Mouse (Mus musculus) lung, postnatal 25 days (tissue): ENCODE results near the gene Ypel4.
A peak's percentile ranks its signal among the peaks of the same experiment; 100 is the strongest.

Source experiments
- DNase-seq: peaks from one replicate; pipeline ENCODE4 v3.0.0; 2022; ENCODE audit warnings: low spot score

The Ypel4 gene

DNA sequence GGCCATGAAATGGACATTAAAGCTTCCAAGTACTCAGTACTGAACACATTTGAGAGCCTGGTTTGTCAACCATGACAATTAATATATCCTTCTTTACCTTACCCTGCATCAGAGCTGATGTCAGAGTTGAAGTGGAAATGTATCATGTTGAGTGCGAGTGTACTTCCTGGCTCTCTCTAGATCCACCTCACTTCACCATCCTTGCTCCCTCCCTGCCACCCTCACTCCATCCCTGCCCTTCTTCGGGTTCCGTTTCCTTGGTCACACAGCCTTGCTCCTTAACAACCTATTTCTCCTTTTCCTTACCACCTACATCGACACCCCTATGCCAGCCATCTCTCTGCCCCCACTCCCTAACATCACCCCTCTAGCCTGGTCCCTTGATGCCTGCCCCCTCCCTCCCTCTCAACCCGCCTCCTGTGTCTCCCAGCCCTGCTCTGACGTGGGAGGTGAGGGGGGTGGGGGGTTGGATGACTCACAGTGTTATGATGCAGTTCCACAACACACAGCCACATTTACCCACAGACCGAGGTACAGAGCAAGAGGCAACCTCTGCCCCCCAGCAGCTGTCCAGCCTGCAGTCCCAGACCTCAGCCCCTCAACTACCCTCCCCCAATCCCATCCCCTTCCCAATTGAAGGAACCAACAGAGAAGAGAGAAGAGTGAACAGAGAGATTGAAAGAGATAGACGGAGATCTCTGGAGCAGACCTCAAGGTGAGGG is at the start of gene Ypel4:
Ypel4 (plus strand) TSS at position 480 of the 722 bp plus-strand sequence.
- no peak for DNase-seq

DNA sequence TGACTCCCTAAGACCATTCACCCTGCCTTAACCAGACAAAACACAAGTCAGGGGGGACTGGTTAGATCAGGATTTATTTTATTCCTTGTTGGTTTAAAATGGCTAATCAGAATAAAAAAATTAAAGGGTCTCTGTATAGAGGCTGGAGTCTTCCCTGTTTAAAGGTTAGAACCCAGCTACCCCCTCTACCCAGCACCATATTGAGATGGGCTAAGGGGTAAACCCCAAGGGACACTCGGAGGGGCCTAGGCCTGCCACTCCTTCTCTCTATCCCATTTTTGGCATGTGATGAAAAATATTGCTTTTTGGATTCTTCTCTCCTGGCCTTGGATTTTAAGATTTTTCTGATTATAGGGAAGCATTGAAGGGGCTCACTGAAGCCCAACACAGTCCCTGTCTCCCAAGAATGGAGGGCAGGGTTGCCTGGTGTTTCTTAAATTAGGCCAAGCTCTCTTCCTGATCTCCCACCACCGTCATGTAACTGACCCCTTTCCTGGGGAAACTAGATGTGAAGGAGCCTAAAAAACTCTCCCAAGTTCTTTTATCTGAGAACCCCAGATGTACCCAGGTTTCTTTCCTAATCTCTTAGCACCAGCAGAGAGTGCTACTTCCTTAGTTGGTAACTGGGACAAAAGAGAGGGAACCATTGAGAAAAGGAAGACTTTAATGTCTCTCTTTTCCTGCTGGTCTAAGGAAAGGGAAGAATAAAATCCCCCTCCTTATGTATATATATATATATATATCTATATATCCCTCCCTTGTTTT is 45.6 kb upstream of the Ypel4 start:
- DNase-seq, result no peak

DNA sequence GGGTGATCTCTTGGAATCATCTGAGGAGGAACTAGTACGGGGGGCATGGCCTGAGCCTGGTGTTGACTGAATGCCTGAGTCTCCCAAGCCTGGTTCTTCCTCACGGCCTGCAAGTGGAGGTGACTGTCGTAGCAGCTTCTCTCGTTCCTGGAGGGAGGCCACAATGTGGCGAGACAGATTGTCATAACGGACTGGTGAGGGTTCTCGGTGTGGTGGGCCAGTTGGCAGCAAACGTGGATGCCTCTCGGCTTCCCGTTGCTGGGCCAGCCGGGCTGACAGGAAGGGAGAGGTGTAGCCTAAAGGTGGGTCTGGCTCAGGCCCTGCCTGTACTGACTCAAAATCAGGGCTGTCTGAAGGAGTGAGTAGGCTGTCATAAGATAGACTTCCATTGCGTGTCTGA is 43.8 kb upstream of the Ypel4 start:
- no peak for DNase-seq

DNA sequence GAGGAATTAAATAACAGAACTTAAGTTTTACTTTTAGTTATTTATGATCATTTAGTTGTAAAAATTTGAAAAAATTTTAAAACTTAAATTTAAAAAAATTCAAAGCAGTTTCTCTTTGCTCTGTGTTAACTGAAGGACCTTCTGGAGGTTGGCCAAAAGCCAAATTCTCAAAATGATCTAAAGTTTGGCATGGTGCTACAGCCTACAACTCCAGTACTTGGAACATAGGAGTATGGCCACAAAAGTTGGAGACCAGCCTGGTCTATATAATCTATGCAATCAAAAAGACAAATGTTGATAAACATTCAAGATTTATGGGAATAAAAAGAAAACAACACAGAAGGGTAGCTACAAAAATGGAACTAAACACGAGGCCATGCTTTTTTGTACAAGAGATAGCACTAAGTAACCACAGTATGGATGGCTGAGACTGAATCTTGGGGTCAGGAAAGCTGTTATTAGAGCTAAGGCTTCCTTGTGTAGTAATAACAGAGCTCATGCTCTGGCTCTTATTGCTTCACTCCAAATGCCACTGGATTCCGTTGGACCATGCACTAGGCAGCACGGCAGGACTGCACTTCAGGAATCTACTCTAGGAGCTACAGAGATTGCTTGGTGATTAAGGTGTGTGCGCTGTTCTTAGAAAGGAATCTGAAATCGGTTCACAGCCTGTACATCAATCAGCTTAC is 38.7 kb upstream of the Ypel4 start:
- no peak for DNase-seq

DNA sequence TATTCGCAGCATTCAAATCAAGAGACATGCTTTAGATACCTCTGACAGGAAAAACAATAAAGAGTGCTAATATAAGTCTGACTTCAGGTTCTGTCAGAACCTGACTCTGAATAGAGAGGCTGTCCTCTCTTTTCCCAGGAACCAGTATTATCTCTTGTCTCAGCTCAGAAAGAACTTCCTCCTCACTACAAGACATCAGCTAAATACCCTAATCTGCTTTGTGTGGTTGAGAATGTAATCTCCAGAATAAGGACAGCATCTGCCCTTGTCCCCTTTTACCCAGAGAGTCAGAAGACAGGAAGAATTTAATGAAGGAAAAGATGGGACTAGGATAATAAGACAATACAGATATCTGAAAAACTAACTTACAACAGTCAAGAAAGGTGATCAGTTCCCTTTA is 30.4 kb upstream of the Ypel4 start:
- no peak for DNase-seq

DNA sequence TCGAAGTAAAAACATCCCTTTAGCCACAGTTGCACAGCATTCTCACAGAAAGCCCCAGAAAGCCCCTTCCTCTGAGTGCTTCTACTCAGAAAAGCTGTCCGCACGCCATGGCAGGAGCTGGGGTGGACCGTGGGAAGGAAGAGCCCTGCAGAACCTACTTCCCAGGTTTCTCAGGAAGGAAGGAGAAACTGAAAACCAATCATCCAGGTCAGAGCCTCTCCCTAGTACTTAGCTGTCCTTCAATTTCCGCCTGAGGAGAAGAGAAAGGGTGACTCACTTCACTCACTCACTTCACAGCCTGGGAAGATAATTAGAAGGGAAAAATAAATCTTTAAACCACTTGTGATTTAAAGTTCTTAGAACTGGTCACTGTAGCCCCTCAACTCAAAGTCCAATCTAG is 29.5 kb upstream of the Ypel4 start:
- no peak for DNase-seq

DNA sequence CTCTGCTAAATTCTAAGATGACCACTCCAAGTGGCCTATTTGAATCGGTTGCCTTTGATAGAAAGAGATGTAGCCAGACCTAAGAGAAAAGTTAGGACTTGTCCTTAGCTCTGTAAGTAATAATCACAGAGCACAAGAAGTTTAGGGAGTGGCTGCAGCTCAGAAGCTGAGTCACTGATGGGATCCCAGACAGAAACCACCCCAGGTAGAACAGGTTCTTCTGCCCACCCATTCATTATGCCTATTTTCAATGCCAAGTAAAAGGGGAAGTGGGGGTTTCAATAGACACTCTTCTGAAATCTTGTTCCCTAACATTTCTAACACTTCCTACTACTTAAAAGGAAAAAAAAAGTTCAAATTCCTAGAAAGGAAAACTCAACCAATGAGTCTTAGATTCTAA is 28.6 kb upstream of the Ypel4 start:
- no peak for DNase-seq

DNA sequence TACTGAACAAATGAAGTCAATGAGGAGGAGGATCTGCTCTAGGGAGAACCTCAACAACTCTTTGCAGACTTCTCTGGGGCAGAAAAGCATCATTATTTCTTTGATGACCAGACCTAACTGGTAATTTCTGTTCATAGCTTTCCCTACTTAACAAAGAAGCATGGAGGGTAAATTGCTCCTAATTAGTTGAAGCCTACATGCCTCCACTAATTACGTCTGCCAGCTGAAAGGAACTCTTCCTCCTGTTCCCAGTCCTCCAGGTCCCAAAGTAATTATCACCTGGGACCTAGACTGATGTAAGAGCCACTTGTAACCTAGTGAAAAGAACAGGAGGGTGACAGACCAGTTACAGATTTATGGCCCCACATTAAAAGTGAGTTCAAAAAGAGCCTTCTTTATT is 26.3 kb upstream of the Ypel4 start:
- DNase-seq, result no peak

DNA sequence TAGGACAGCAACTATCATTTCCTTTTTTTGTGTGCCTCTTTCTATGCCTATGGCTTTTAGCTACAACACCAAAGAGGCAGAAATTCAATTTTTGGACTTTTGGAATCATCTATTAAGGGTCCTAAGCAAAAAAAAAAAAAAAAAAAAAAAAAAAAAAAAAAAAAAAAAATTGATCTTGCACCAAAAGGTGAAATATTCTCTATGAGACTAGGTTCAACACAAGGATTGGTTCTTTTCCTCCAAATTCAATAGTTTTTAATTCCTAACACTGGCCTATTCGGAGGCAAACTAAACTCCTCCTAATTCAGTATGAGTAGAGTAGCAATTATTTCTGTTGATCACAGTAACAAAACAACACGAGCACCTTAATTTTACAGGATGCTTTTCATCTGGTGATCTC is 22.0 kb upstream of the Ypel4 start:
- DNase-seq, result no peak

DNA sequence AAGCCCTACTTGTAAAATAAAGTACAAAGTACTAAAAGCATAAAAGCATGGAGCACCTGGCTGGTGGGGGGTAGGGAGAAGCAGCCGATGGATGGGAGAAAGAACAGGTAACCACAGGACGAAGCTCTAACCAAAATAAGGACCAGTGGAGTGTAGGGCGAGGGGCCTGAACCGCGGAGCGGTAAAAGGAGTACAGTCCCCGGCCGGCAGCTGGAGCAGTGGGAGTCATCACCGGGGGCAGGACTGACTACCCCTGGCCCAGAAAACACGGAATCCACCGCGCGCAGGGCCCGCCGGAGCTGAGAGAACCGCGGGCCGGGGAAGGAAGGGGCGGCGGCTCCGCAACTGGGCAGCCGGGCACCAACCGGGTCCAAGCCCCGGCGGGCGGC is 19.4 kb upstream of the Ypel4 start:
- DNase-seq, result no peak

DNA sequence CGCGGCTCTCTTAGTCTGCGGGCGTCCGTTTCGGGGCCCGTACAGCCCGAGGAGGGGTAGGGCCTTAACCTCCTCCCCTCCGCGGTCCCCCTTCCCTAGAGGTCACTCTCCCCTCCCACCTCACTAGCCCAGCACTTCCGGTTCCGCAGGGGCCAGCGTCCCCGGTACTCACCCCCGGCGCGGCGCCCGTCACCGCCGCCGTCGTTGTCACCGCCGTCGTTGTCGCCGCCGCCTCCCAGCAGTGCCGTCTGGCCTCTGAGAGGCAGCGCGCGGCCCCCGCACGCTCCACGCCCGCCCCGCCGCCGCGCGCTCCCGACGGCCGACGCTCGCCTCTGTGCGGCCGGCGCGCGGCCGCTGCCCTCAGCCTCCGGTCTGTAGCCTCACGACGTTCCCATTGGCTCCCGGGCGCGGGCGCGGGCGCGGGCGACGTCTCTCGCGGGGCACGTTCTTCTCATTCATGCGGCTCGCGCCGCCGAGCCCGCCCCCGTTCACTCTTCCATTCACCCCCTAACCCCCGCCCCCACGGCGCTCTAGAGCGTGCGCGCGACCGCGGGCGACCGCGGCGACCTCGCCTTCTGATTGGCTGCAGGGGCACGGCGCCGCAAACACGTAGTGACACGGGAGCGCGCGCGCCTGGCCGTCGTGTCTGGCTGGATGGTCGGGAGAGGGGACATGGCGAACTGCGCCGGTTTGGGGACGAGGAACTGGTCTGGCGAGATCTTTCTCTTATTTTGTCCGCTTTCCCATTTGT is 18.9 kb upstream of the Ypel4 start, which contains the start of gene Zdhhc5:
Zdhhc5 (minus strand) TSS at position 370 of the 751 bp plus-strand sequence.
- peak; percentile 98 for DNase-seq

DNA sequence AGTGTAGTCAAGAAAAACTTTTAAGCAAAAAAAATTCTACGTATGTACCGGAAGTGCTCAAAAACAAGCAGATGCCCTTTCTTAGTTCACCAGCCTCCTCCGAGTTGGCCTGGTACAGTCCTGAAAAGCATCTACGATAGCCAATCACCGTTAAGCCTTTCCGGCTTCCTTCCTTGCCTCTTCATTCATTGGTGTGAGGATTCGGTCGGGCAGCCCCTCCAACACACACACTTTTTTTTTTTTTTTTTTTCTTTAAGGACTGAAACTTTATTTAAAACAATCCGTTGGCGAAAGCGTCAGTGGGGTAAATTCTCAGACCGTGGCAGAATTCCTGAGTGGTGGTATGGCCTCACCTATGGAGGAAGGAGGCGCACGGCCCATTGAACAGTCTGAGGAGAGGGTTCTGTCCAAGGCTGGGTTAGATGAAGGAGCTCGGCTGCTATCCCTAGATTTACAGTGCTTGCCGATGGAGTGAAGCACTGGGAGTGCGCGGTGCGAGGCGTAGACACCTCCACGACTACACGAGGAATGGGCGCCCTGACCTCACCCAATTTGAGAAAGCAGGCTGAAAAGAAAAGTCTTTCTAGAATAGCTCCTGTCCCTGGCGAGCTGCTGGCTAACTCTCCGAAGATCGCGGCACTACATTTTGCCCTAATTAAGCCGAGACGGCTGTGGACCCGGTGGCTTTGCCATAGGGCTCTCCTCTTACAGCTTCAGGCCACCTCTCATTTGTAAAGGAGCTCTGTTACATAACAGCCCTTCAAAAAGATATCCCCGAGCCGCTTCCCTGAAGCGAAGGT is 18.1 kb upstream of the Ypel4 start:
- peak; percentile 96 for DNase-seq

DNA sequence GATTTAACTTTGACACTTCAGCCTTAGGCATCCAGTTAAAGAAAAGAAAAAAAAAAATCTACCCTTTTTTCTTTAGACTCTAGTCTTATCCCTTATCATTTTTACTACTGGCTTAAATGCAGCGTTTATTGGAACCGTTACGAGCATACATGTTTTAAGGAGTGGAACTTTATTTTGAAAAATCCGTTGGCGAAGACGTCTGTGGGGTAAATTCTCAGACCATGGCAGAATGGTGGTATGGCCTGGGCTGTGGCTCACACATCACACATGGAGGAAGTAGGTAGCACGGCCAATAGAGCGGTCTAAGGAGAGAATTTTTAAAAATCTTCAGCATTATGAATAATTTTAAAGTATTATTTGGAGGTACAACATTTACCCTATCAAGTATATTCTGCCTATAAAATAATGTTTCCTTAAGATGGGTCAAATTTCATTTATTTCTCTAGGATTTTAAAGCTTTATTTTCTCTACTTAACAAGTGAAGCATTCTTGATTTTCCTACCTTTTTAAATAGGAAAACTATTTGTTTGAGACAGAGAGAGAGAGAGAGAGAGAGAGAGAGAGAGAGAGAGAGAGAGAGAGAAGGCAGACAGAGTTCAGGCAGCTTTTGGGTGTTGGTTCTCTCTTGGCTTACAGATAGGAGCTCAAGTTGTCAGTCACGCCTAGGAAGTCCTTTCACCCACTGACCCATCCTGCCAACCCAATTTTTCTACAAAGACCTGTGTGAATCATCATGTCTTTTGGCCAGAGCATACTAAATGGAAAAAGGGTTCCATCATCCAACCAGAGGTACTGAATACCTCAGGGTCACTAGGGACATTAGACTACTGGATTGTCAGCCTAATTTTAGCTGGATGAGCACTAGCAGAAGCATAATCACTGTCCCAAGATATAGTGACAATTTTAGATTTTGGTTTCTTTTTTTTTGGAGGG is 17.2 kb upstream of the Ypel4 start:
- DNase-seq, result no peak

DNA sequence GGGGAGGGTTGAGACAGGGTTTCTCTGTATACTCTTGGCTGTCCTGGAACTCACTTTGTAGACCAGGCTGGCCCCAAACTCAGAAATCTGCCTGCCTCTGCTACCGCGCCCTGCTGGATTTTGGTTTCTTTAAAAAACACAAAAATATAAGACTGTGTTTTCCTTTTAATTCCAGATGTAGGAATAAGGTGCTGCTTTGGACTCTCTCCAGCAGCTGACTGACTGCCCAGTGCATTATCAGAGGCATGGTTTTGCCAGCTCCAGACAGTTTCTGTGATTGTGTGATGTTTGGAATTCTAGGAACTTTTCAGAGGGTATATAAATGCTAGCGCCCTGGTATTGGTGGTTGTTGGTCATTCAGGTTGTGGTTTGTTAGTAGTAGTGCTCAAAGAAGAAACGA is 16.5 kb upstream of the Ypel4 start:
- DNase-seq, result no peak

DNA sequence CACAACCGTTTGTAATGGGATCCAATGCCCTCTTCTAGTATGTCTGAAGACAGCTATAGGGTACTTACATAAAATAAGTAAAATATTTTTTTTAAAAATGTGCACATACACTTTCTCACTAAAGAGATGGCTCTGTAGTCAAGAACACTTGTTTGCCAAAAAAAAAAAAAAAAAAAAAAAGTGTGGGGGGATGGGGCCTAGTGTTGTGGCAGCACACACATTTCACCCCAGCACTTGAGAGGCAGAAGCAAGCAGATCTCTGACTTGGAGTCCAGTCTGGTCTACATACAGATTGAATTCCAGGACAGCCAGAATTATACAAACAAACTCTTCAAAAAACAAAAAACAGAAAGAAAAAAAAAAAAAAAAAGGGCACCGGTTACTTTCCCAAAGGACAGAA is 13.1 kb upstream of the Ypel4 start:
- no peak for DNase-seq

DNA sequence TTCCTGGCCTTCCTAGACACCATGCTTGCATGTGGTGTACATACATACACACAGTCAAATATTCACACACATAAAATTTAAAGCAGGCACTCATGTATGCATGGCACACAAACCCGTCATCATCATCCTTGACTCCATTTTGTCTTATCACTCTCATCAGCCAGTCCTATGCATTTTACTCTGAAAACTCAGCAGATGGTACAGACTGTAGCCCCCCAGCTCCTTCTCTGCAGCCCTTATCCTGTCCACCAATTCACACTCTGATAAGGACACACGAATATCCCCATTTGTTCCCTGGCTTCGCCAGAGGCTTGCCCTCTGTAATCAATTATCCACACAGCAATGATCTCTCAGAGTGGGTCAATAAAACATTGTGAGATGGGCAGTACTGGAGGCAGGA is 12.7 kb upstream of the Ypel4 start:
- DNase-seq, result no peak

DNA sequence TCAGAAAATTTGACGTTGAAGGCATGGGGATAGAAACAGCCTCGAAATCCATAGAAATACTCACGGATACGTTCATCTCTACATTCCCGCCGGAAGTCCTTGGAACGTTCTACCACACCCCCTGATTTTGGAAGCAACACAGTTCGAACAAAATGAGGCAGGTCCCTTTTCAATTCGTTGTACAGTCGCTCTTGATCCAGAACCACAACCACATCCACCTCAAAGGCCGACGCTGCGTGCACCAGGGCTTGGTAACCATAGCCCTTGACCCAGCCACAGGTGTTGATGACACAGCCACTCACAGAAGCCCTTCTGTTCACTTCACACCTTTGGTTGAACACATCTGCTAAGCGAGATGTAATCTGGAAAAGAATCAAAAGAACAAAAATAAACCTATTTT is 10.0 kb upstream of the Ypel4 start:
- DNase-seq, result no peak

DNA sequence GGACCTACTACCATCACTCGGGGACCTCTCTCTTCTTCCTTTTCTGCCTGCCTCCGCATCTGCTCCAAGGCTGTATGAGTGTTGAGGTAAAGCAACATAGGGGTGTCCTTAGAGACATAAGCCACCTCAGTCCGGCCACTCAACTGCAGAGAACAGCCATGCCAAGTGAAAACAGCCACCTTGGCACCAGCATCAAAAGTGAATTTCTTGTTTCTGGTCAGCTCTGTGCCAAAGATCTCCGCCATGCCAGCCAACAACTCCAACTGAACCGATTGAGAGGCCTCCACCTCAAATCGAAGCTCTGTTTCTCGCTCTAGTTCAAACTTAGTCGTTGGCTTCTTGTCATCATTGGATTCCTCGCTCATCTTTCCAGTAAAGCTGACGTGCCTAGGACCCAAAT is 8.1 kb upstream of the Ypel4 start:
- DNase-seq, result no peak

DNA sequence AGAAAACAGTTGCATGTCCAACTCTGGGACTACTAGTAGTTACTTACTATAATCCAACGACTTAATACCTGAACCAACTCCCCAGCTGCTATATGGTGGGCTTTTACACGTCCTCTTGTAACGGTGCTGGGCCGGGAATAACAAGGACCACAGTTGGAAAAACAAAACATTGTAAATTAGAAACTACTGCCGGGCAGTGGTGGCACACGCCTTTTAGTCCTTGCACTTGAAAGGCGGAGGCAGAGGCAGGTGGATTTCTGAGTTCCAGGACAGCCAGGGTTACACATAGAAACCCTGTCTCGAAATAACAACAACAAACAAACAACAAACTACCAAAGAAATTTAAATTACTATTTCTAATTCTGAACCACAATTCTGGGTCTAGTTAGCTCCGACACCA is 7.1 kb upstream of the Ypel4 start:
- no peak for DNase-seq

DNA sequence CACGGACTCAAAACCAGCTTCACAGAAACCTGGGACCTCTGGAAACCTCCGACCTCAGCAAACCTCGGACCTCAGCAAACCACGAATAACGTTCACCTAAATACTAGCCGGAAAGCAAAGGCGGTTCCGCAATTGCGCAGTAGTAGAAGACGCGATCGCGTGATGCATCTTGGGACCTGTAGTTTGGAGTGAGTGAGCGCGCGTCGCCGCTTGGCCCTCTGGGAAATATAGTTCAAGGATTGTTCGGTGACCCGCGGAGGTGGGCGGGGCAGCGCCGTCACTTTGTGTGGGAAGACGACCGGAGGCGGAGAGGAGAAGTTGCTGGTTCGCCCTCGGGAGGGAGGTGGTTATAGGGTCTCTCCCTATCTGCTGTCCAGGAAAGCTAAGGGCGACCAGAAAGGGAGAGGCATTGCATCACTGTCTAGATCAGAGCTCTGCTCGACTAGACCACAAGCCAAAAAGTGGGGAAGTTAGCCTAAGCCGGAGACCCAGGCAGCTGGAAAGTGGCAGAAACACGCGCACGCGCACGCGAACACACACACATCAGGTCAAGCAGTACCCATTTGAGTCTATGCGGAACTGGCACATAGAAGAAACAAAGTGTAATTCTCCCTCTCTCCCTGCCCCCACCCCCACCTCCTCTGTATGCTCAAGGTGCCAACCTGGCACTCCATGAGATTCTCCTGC is 6.5 kb upstream of the Ypel4 start, which contains the start of gene Clp1:
Clp1 (minus strand) TSS at position 179 of the 687 bp plus-strand sequence.
- peak; percentile 98 for DNase-seq
